Mouse (Mus musculus) C2C12 (cell line): ENCODE data around the gene Cbwd1. TPM values are rescaled to one million over a fixed set of nuclear protein-coding genes. Genes with fewer than 3 reads are reported as not detected.

Source experiments
- H3K27me3 ChIP-seq: one replicate; pipeline ENCODE4 v1.6.1; 2011; ENCODE audit not compliant: control insufficient read depth, insufficient read depth, insufficient read length
- H3K36me3 ChIP-seq: one replicate; pipeline ENCODE4 v1.6.1; 2011; ENCODE audit not compliant: control insufficient read depth, insufficient read depth
- H3K4me3 ChIP-seq: one replicate; pipeline ENCODE4 v1.5.1; 2011; ENCODE audit warnings: mild to moderate bottlenecking, control low read depth; ENCODE audit not compliant: poor library complexity, insufficient read depth, severe bottlenecking
- H3K79me2 ChIP-seq: one replicate; pipeline ENCODE4 v1.6.1; 2011; ENCODE audit not compliant: control insufficient read depth, insufficient read depth
- H3K79me3 ChIP-seq: one replicate; pipeline ENCODE4 v1.6.1; 2011; ENCODE audit warnings: low read depth, control low read depth
- H3ac ChIP-seq: one replicate; pipeline ENCODE3; 2011; ENCODE audit warnings: low read depth; ENCODE audit not compliant: control insufficient read depth, insufficient read length
- CEBPB ChIP-seq: IDR thresholded peaks from one replicate; pipeline ENCODE4 v1.6.1; 2011; ENCODE audit warnings: low read depth, mild to moderate bottlenecking, control low read depth, moderate library complexity
- CTCF ChIP-seq: IDR thresholded peaks from one replicate; pipeline ENCODE4 v1.5.1; 2011; ENCODE audit not compliant: control insufficient read depth, insufficient read depth, insufficient read length
- FOSL1 ChIP-seq: IDR thresholded peaks from one replicate; pipeline ENCODE4 v1.8.0; 2011; ENCODE audit warnings: mild to moderate bottlenecking, low read length; ENCODE audit not compliant: poor library complexity, insufficient read depth, severe bottlenecking
- MAX ChIP-seq: IDR thresholded peaks from one replicate; pipeline ENCODE4 v1.6.1; 2011; ENCODE audit warnings: mild to moderate bottlenecking, control low read depth
- MYOD1 ChIP-seq: IDR thresholded peaks from one replicate; pipeline ENCODE4 v1.6.1; 2011; ENCODE audit warnings: low read depth; ENCODE audit not compliant: control insufficient read depth, insufficient read length
- MYOG ChIP-seq: IDR thresholded peaks from one replicate; pipeline ENCODE4 v1.6.1; 2011; ENCODE audit not compliant: control insufficient read depth, insufficient read length; ENCODE audit errors: extremely low read depth
- USF1 ChIP-seq: IDR thresholded peaks from one replicate; pipeline ENCODE4 v1.6.1; 2011; ENCODE audit warnings: low read depth, mild to moderate bottlenecking, control low read depth, moderate library complexity
- long read RNA-seq, 2 experiments: library from polyadenylated mRNA; unstranded; transcript quantifications; one replicate each; pipeline ENCODE4 v2.0.0; 2019 to 2020
- polyA plus RNA-seq: library from polyadenylated mRNA; unstranded; fragments of >200 nt; fragmentation: generic; extraction: Trizol; gene quantifications from one replicate; pipeline ENCODE4 v1.2.1, GENCODE M21; 2012; ENCODE audit warnings: missing spikeins

Cbwd1 gene
- polyA plus RNA-seq: 10.4 TPM
- long read RNA-seq, experiment 1, transcript Cbwd1-201 (15 exons, 1,929 nt): major isoform, 16 of 19 reads
- long read RNA-seq, experiment 1, partial matches to known transcripts: 1 of 19 reads
- long read RNA-seq, experiment 1, other reads (novel, unspliced or antisense): 2 of 19 reads
- long read RNA-seq, experiment 2, transcript Cbwd1-201 (15 exons, 1,929 nt): major isoform, 35 of 49 reads
- long read RNA-seq, experiment 2, partial matches to known transcripts: 0 of 49 reads
- long read RNA-seq, experiment 2, other reads (novel, unspliced or antisense): 14 of 49 reads

GRCm38 (mm10) chr19:24961172-24961962 lies at the start of gene Cbwd1:
Cbwd1 (minus strand) TSS chr19:24961610.
- TF ChIP-seq MAX: peak; percentile 73
- no peak for TF ChIP-seq FOSL1
- no peak for TF ChIP-seq MYOG
- peak; percentile 37 for TF ChIP-seq MYOD1
- TF ChIP-seq CTCF: peak; percentile 40
- TF ChIP-seq USF1: no peak
- Histone ChIP-seq H3K79me3 (peaks cover 14% of the 10 kb centered on the region), H3K27me3 (no peaks in the 10 kb centered on the region), H3K36me3 (peaks cover 5% of the 10 kb centered on the region), H3ac (peak within 1 kb of the TSS; percentile 64), H3K79me2 (peaks cover 24% of the 10 kb centered on the region), H3K4me3 (peak within 1 kb of the TSS; percentile 95)

GRCm38 (mm10) chr19:25008509-25008908 lies 47.1 kb upstream of the Cbwd1 start:
- TF ChIP-seq MYOD1 (no peak), MYOG (no peak), CTCF (no peak), CEBPB (no peak), USF1 (no peak), FOSL1 (no peak), MAX (no peak)

GRCm38 (mm10) chr19:25006686-25007085 lies 45.3 kb upstream of the Cbwd1 start:
- H3K79me3 ChIP-seq: peaks cover 69% of the 10 kb centered on the region
- no peak overlapping the region for H3ac ChIP-seq
- TF ChIP-seq CTCF (no peak), MYOG (no peak)
- no peaks in the 10 kb centered on the region for H3K27me3 ChIP-seq
- H3K36me3 ChIP-seq: no peaks in the 10 kb centered on the region
- H3K4me3 ChIP-seq: no peak overlapping the region
- H3K79me2 ChIP-seq: peaks cover 78% of the 10 kb centered on the region

More at GRCm38 (mm10) chr19:25008509-25008908, 47.1 kb upstream of the Cbwd1 start:
- Histone ChIP-seq H3K79me2 (peaks cover 72% of the 10 kb centered on the region), H3K4me3 (no peak overlapping the region), H3ac (no peak overlapping the region), H3K36me3 (no peaks in the 10 kb centered on the region), H3K27me3 (no peaks in the 10 kb centered on the region), H3K79me3 (peaks cover 61% of the 10 kb centered on the region)

- Histone ChIP-seq H3K36me3 (no peaks in the 10 kb centered on the region), H3K79me3 (peaks cover 71% of the 10 kb centered on the region), H3K27me3 (no peaks in the 10 kb centered on the region), H3K79me2 (peaks cover 92% of the 10 kb centered on the region), H3ac (no peak overlapping the region), H3K4me3 (no peak overlapping the region)
- TF ChIP-seq CTCF (no peak), MYOG (no peak), CEBPB (no peak), MYOD1 (no peak), MAX (no peak), USF1 (no peak), FOSL1 (no peak)
These were observed 42.4 kb upstream of the Cbwd1 start for GRCm38 (mm10) chr19:25003810-25004209.

GRCm38 (mm10) chr19:25002828-25003227 lies 41.4 kb upstream of the Cbwd1 start:
- Histone ChIP-seq H3K36me3 (no peaks in the 10 kb centered on the region), H3ac (no peak overlapping the region), H3K27me3 (no peaks in the 10 kb centered on the region), H3K4me3 (no peak overlapping the region), H3K79me3 (peaks cover 63% of the 10 kb centered on the region), H3K79me2 (peaks cover 82% of the 10 kb centered on the region)
- TF ChIP-seq FOSL1 (no peak), USF1 (no peak), CEBPB (no peak), CTCF (no peak), MAX (no peak), MYOD1 (no peak), MYOG (no peak)
